Mouse (Mus musculus): ENCODE results near the gene Lyve1. TPM values are rescaled to one million over a fixed set of nuclear protein-coding genes. Genes with fewer than 3 reads are reported as not detected.

The Lyve1 gene
- polyA plus RNA-seq, 1 experiment from 2014 or later, result 4.7 TPM

GRCm38 (mm10) chr7:110801028-110801427 lies 62.0 kb downstream of the Lyve1 start:
- WGBS, result 1% methylated on average over 4 of the region's 4 CpGs
- no peak overlapping the region for H3K4me2 ChIP-seq (replicated peaks)
- H3K4me3 ChIP-seq, result no peak overlapping the region
- no peaks in the 10 kb centered on the region for H3K36me3 ChIP-seq
- H3K27ac ChIP-seq, result no peak overlapping the region
- no peaks in the 10 kb centered on the region for H3K27me3 ChIP-seq
- no peaks in the 10 kb centered on the region for H3K9me3 ChIP-seq (replicated peaks)
- 0 out of 2 replicates have a peak, but pooled peaks have one; percentile 41 for ATAC-seq (ENCODE audit: low FRiP score)
- H3K4me1 ChIP-seq, result no peaks in the 10 kb centered on the region; the same call in 1 of the 2 replicates
- H3K9ac ChIP-seq, result no peak overlapping the region

Small RNAs within 50 kb of the gene (microRNA-seq; reads per million reads assigned to microRNA genes)
- not detected for gene Gm47282

Other genes starting within 250 kb of the Lyve1 start
- gene Sbf2, start 248.3 kb downstream of the Lyve1 start, polyA plus RNA-seq (2016; fragmentation: Nextera tagmentation; extraction: Ambion mirVana), result 56.0 and 61.8 TPM in 2 replicates
- gene Adm, start 235.6 kb downstream of the Lyve1 start, polyA plus RNA-seq (2016; fragmentation: Nextera tagmentation; extraction: Ambion mirVana), result 4.0 and 4.2 TPM in 2 replicates
- 4.0 TPM in 2 replicates for gene Ampd3, start 95.0 kb downstream of the Lyve1 start, polyA plus RNA-seq (2016; fragmentation: Nextera tagmentation; extraction: Ambion mirVana)
- 25.7 and 27.7 TPM in 2 replicates for gene Rnf141, start 18.8 kb downstream of the Lyve1 start, polyA plus RNA-seq (2016; fragmentation: Nextera tagmentation; extraction: Ambion mirVana)
- gene Mrvi1, start 119.2 kb upstream of the Lyve1 start, polyA plus RNA-seq (2016; fragmentation: Nextera tagmentation; extraction: Ambion mirVana), result 1.3 and 1.4 TPM in 2 replicates
- gene Ctr9, start 165.7 kb upstream of the Lyve1 start, polyA plus RNA-seq (2016; fragmentation: Nextera tagmentation; extraction: Ambion mirVana), result 102 and 104 TPM in 2 replicates
- gene Eif4g2, start 219.8 kb upstream of the Lyve1 start, polyA plus RNA-seq (2016; fragmentation: Nextera tagmentation; extraction: Ambion mirVana), result 1,474 and 1,620 TPM in 2 replicates